Mouse (Mus musculus) cerebellum, adult 9-11 months (tissue): Measurements from ENCODE around the gene Fbxw4.

Experiments used
- DNase-seq: peaks from one replicate; pipeline ENCODE4 v3.0.0; 2022

Fbxw4 gene

GRCm38 (mm10) chr19:45610823-45611222 is 49.3 kb downstream of the Fbxw4 start:
- DNase-seq, result peak; percentile 68

- DNase-seq, result no peak
These were observed 51.3 kb downstream of the Fbxw4 start for GRCm38 (mm10) chr19:45608648-45609339.

- no peak for DNase-seq
These were observed 52.6 kb downstream of the Fbxw4 start for GRCm38 (mm10) chr19:45607479-45607878.

- DNase-seq, result peak; percentile 69
These were observed 53.4 kb downstream of the Fbxw4 start for GRCm38 (mm10) chr19:45606701-45607100.

GRCm38 (mm10) chr19:45602606-45603005 is 57.5 kb downstream of the Fbxw4 start:
- DNase-seq, result no peak

GRCm38 (mm10) chr19:45597106-45597505 is 63.0 kb downstream of the Fbxw4 start:
- no peak for DNase-seq

- DNase-seq, result no peak
These were observed 63.7 kb downstream of the Fbxw4 start for GRCm38 (mm10) chr19:45596434-45596833.

- no peak for DNase-seq
These were observed 64.1 kb downstream of the Fbxw4 start for GRCm38 (mm10) chr19:45596019-45596418.

GRCm38 (mm10) chr19:45595481-45595880 is 64.6 kb downstream of the Fbxw4 start:
- no peak for DNase-seq

- DNase-seq, result no peak
These were observed 66.0 kb downstream of the Fbxw4 start for GRCm38 (mm10) chr19:45594079-45594478.

GRCm38 (mm10) chr19:45592916-45593315 is 67.2 kb downstream of the Fbxw4 start:
- peak; percentile 69 for DNase-seq

- DNase-seq, result peak; percentile 54
These were observed 68.4 kb downstream of the Fbxw4 start for GRCm38 (mm10) chr19:45591704-45592103.

GRCm38 (mm10) chr19:45589761-45590160 is 70.4 kb downstream of the Fbxw4 start:
- peak; percentile 41 for DNase-seq

GRCm38 (mm10) chr19:45587509-45588292 is 72.4 kb downstream of the Fbxw4 start:
- no peak for DNase-seq

- no peak for DNase-seq
These were observed 73.3 kb downstream of the Fbxw4 start for GRCm38 (mm10) chr19:45586850-45587249.

- DNase-seq, result no peak
These were observed 75.1 kb downstream of the Fbxw4 start for GRCm38 (mm10) chr19:45584856-45585620.

GRCm38 (mm10) chr19:45583136-45583535 is 77.0 kb downstream of the Fbxw4 start:
- no peak for DNase-seq

GRCm38 (mm10) chr19:45582161-45582560 is 78.0 kb downstream of the Fbxw4 start:
- DNase-seq, result no peak

GRCm38 (mm10) chr19:45581257-45581656 is 78.9 kb downstream of the Fbxw4 start:
- no peak for DNase-seq

- DNase-seq, result no peak
These were observed 79.9 kb downstream of the Fbxw4 start for GRCm38 (mm10) chr19:45580235-45580634.

- no peak for DNase-seq
These were observed 80.7 kb downstream of the Fbxw4 start for GRCm38 (mm10) chr19:45579416-45579815.

GRCm38 (mm10) chr19:45578976-45579375 is 81.1 kb downstream of the Fbxw4 start:
- DNase-seq, result no peak

GRCm38 (mm10) chr19:45577141-45577750 is 82.9 kb downstream of the Fbxw4 start:
- no peak for DNase-seq
